Mouse (Mus musculus) limb, embryonic 12.5 days (tissue): Measurements from ENCODE around the gene Slc37a3. TPM values are rescaled to one million over a fixed set of nuclear protein-coding genes. Genes with fewer than 3 reads are reported as not detected.
A peak's percentile ranks its signal among the peaks of the same experiment; 100 is the strongest.
"Not testable (repeated sequence)": the region's sequence is repeated elsewhere in the genome, so short reads cannot be mapped to it uniquely, and the experiment has no call there.

Experiments used
- ATAC-seq: fragments of 200-750 bp; cut with Nextera tagmentation; 2 replicates; pipeline ENCODE4 v1.8.0; 2017; ENCODE audit warnings: low read depth, moderate TSS enrichment; ENCODE audit not compliant: insufficient number of reproducible peaks, insufficient read depth, low FRiP score, low TSS enrichment
- H3K27ac ChIP-seq: fragments of 300-500 bp; sonication (generic); 2 replicates; pipeline ENCODE4 v1.5.1; 2016; ENCODE audit warnings: mild to moderate bottlenecking, moderate library complexity
- H3K27me3 ChIP-seq: fragments of 300-500 bp; sonication (generic); 2 replicates; pipeline ENCODE4 v1.6.1; 2016; ENCODE audit warnings: mild to moderate bottlenecking, moderate library complexity
- H3K36me3 ChIP-seq: fragments of 300-500 bp; sonication (generic); 2 replicates; pipeline ENCODE4 v1.6.1; 2016; ENCODE audit warnings: mild to moderate bottlenecking, moderate library complexity
- H3K4me1 ChIP-seq: fragments of 300-500 bp; sonication (generic); replicated peaks from 2 replicates; pipeline ENCODE4 v1.6.1; 2016
- H3K4me2 ChIP-seq: fragments of 300-500 bp; sonication (generic); 2 replicates; pipeline ENCODE4 v1.6.1; 2016; ENCODE audit warnings: mild to moderate bottlenecking, moderate library complexity
- H3K4me3 ChIP-seq: fragments of 300-500 bp; sonication (generic); replicated peaks from 2 replicates; pipeline ENCODE4 v1.5.1; 2016; ENCODE audit warnings: mild to moderate bottlenecking
- H3K9ac ChIP-seq: fragments of 300-500 bp; sonication (generic); replicated peaks from 2 replicates; pipeline ENCODE4 v1.6.1; 2016; ENCODE audit warnings: mild to moderate bottlenecking, moderate library complexity
- H3K9me3 ChIP-seq: fragments of 300-500 bp; sonication (generic); 2 replicates; pipeline ENCODE4 v1.6.1; 2016; ENCODE audit warnings: mild to moderate bottlenecking, moderate library complexity
- WGBS: fragments of 180-500 bp; shearing (Covaris S2); methylation state at CpG from one replicate; pipeline ENCODE4 v1.1.7; 2016; 5-methylcytosine and 5-hydroxymethylcytosine counted together
- polyA plus RNA-seq: library from polyadenylated mRNA; unstranded; fragments of >200 nt; fragmentation: Nextera tagmentation; extraction: Ambion mirVana; gene quantifications from 2 replicates; pipeline ENCODE4 v1.2.1, GENCODE M21; 2016

Gene Slc37a3
- 55.7 and 60.3 TPM in 2 replicates for polyA plus RNA-seq

GRCm38 (mm10) chr6:39377311-39377827, at the start of gene Slc37a3:
Slc37a3 (minus strand) TSS chr6:39377675.
- peak within 1 kb of the TSS; percentile 26; the same call in 1 of the 2 replicates for H3K27ac ChIP-seq
- WGBS: under 1% methylated on average over 43 of the region's 43 CpGs
- peaks cover 13% of the 10 kb centered on the region for H3K36me3 ChIP-seq
- peak; percentile 91 for ATAC-seq
- H3K27me3 ChIP-seq: peaks cover 11% of the 10 kb centered on the region
- H3K9ac ChIP-seq: peak within 1 kb of the TSS; percentile 70
- H3K4me3 ChIP-seq: peak within 1 kb of the TSS; percentile 60
- H3K9me3 ChIP-seq: no peaks in the 10 kb centered on the region
- H3K4me2 ChIP-seq: peak within 1 kb of the TSS; percentile 63
- H3K4me1 ChIP-seq: peaks cover 29% of the 10 kb centered on the region

DNA sequence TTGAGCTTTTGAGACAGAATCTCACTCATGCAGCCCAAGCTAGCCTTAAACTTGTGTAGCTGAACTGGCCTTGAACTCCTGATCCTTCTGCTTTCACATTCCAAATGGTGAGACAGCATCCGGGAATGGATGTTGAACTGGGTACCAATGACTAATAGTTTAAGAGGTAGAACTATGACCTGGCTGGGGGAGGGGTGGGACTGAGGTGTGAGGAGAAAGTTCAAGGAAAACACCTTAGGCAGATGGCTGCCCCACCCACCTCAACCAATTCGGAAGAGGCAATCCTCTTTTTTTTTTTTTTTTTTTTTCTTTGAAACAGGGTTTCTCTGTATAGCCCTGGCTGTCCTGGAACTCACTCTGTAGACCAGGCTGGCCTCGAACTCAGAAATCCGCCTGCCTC, 49.2 kb upstream of the Slc37a3 start:
- Histone ChIP-seq H3K4me2 (no peak overlapping the region), H3K9me3 (no peaks in the 10 kb centered on the region), H3K9ac (no peak overlapping the region), H3K27ac (no peak overlapping the region), H3K36me3 (no peaks in the 10 kb centered on the region), H3K27me3 (peaks cover 5% of the 10 kb centered on the region; the same call in 1 of the 2 replicates), H3K4me1 (no peaks in the 10 kb centered on the region), H3K4me3 (no peak overlapping the region)
- no peak for ATAC-seq
- 87% methylated on average over 4 of the region's 4 CpGs for WGBS

DNA sequence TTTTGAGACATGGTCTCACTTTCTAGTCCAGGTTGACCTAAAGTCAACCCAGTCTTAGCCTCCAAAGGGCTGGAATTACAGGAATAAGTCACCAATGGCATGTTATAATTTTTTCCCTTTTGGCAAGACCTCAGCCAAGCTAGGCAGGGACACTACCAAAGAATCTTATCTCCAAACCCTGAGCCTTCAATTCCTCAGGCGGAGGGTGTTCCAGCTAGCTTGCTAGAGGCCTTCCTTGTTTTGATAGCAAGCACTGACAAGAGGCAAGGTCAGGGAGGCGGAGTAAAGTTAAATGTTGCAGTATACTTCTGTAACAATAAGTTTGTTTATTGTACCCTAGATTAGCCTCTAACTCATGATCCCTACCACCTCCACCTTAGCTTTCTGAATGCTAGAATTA, 47.7 kb upstream of the Slc37a3 start:
- Histone ChIP-seq H3K9me3 (no peaks in the 10 kb centered on the region), H3K9ac (no peak overlapping the region), H3K36me3 (no peaks in the 10 kb centered on the region), H3K4me2 (no peak overlapping the region), H3K4me1 (no peaks in the 10 kb centered on the region; the same call in 1 of the 2 replicates), H3K4me3 (no peak overlapping the region), H3K27me3 (peaks cover 5% of the 10 kb centered on the region; the same call in 1 of the 2 replicates), H3K27ac (no peak overlapping the region)
- ATAC-seq: no peak
- 88% methylated on average over 2 of the region's 2 CpGs for WGBS

DNA sequence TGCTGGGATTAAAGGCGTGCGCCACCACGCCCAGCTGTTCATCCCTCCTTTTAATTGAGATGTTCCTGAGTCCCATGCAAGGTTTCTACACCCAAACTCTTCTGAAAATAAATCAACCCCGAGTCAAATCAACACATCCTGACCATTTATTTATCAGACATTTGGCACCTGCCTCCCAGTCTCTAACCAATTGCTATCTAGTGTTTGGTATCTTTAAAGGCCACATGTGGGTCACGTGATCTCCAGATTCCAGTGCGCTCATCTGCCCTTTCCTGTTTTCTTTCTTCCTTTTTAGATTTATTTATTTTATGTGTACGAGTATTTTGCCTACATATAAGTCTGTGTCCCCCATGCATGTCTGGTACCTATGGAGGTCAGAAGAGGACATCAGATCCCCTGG, 46.2 kb upstream of the Slc37a3 start:
- 91% methylated on average over 7 of the region's 7 CpGs for WGBS
- H3K9ac ChIP-seq: no peak overlapping the region
- no peak overlapping the region for H3K4me2 ChIP-seq
- no peak overlapping the region for H3K4me3 ChIP-seq
- no peak for ATAC-seq
- H3K27ac ChIP-seq: no peak overlapping the region
- no peaks in the 10 kb centered on the region for H3K36me3 ChIP-seq
- peaks cover 5% of the 10 kb centered on the region for H3K4me1 ChIP-seq
- H3K27me3 ChIP-seq: peaks cover 10% of the 10 kb centered on the region; the same call in 1 of the 2 replicates
- no peaks in the 10 kb centered on the region for H3K9me3 ChIP-seq

DNA sequence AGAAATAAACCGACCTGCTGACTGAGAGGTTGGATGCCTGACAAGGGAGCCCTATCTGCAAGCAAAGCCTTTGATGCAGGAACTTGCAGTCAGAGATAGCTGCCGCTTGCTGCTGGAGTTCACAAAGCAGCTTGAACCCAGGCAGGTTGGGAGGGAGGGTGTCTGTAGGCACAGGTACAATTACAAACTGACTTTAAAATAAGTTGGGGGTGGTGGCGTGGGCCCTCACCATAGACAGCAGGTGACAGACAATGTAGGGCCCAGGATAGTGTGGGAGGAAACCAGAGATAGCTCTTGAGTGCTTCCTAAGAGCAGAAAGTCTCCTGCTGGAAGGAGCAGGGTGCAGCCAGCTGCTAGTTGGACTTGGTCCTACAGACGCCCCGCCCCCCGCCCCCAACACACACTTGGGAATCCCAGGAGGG, 45.7 kb upstream of the Slc37a3 start:
- H3K4me2 ChIP-seq: no peak overlapping the region
- peaks cover 14% of the 10 kb centered on the region for H3K27me3 ChIP-seq
- no peak for ATAC-seq
- H3K4me1 ChIP-seq: peaks cover 5% of the 10 kb centered on the region
- H3K36me3 ChIP-seq: no peaks in the 10 kb centered on the region
- H3K9me3 ChIP-seq: no peaks in the 10 kb centered on the region
- no peak overlapping the region for H3K4me3 ChIP-seq
- no peak overlapping the region for H3K9ac ChIP-seq
- no peak overlapping the region for H3K27ac ChIP-seq
- WGBS: 74% methylated on average over 6 of the region's 6 CpGs

DNA sequence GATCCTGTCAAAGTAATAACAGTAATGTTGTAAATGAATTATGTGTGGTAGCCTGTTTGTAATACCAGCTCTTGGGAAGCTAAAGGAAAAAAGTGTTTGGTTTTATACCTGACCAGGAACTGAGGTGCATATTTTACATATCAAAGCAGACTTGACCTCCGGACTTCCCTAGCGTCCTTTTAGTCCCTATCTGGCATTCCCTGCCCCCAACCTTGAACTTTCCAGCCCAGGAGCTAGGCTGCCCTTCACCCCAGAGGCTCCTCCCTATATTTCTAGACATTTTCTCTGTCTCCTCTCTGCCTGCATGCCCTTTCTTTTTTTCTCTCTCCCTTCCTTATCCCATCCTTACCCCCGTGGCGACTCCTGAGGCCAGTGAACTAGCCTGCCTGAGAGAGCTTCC, 43.4 kb upstream of the Slc37a3 start:
- H3K4me1 ChIP-seq: peaks cover 5% of the 10 kb centered on the region
- no peak for ATAC-seq
- H3K4me2 ChIP-seq: 0 out of 2 replicates have a peak overlapping the region, but pooled peaks have one; percentile 78
- 41% methylated on average over 4 of the region's 4 CpGs for WGBS
- no peaks in the 10 kb centered on the region for H3K9me3 ChIP-seq
- H3K27me3 ChIP-seq: peaks cover 25% of the 10 kb centered on the region
- peak overlapping the region; percentile 93; the same call in 1 of the 2 replicates for H3K4me3 ChIP-seq
- H3K27ac ChIP-seq: no peak overlapping the region
- no peaks in the 10 kb centered on the region for H3K36me3 ChIP-seq
- no peak overlapping the region for H3K9ac ChIP-seq

- Histone ChIP-seq H3K4me3 (peak within 1 kb of the TSS; percentile 93), H3K9me3 (no peaks in the 10 kb centered on the region), H3K9ac (peak within 1 kb of the TSS; percentile 81), H3K27me3 (peaks cover 25% of the 10 kb centered on the region), H3K27ac (peak within 1 kb of the TSS; percentile 78), H3K4me1 (peaks cover 5% of the 10 kb centered on the region), H3K36me3 (no peaks in the 10 kb centered on the region), H3K4me2 (peak within 1 kb of the TSS; percentile 78)
- 2% methylated on average over 60 of the region's 82 CpGs for WGBS
- ATAC-seq: peak; percentile 90
These were observed 42.6 kb upstream of the Slc37a3 start, which contains the start of gene Mkrn1 for GRCm38 (mm10) chr6:39419851-39420721. Mkrn1 (minus strand) TSS chr6:39420462.

- Histone ChIP-seq H3K9me3 (no peaks in the 10 kb centered on the region), H3K4me2 (peak overlapping the region; percentile 78), H3K9ac (peak overlapping the region; percentile 81), H3K4me1 (peaks cover 5% of the 10 kb centered on the region), H3K27me3 (peaks cover 25% of the 10 kb centered on the region), H3K27ac (peak overlapping the region; percentile 78), H3K4me3 (peak overlapping the region; percentile 93), H3K36me3 (no peaks in the 10 kb centered on the region)
- WGBS: under 1% methylated on average over 43 of the region's 43 CpGs
- peak; percentile 62 for ATAC-seq
These were observed 41.9 kb upstream of the Slc37a3 start for GRCm38 (mm10) chr6:39419386-39419850.

DNA sequence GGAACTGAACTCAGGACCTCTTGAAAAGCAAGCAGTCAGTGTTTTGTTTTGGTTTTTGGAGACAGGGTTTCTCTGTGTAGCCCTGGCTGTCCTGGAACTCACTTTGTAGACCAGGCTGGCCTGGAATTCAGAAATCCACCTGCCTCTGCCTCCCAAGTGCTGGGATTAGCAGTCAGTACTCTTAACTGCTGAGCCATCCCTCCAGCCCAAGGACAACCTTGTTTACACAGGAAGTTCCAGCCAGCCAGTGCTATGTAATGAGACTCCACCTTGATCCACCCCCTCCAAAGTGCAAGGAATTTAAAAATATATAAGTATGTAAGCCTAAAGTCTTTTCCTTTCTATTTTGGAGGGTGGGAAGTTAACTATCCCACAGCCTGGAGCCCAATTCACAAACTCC, 39.2 kb upstream of the Slc37a3 start:
- H3K4me1 ChIP-seq, H3K36me3 ChIP-seq, H3K9ac ChIP-seq, H3K4me2 ChIP-seq, H3K27ac ChIP-seq, ATAC-seq, H3K9me3 ChIP-seq, H3K4me3 ChIP-seq: not testable (repeated sequence)
- peaks cover 21% of the 10 kb centered on the region for H3K27me3 ChIP-seq

DNA sequence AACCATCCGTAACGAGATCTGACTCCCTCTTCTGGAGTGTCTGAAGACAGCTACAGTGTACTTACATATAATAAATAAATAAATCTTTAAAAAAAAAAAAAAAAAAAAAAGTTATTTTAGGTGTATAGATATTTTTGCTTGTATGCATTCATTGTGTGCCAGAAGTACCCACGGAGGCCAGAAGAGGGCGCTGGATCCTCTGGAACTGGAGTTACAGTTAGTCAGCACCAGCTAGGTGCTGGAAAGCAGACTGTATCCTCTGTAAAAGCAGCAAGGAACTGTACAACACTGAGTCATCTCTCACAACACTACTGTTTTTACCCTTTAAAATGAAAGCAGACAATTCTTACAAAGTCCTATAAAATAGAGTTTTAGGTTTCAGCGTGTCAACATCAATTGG, 38.3 kb upstream of the Slc37a3 start:
- Histone ChIP-seq H3K4me1 (peaks cover 5% of the 10 kb centered on the region), H3K9ac (no peak overlapping the region), H3K27me3 (peaks cover 21% of the 10 kb centered on the region), H3K9me3 (no peaks in the 10 kb centered on the region), H3K4me2 (no peak overlapping the region), H3K27ac (no peak overlapping the region), H3K4me3 (no peak overlapping the region), H3K36me3 (no peaks in the 10 kb centered on the region)
- no peak for ATAC-seq
- 52% methylated on average over 3 of the region's 5 CpGs for WGBS

- Histone ChIP-seq H3K27ac (no peak overlapping the region), H3K4me1 (peaks cover 4% of the 10 kb centered on the region; the same call in 1 of the 2 replicates), H3K9me3 (no peaks in the 10 kb centered on the region), H3K36me3 (peaks cover 5% of the 10 kb centered on the region; the same call in 1 of the 2 replicates), H3K9ac (no peak overlapping the region), H3K4me3 (no peak overlapping the region), H3K27me3 (peaks cover 20% of the 10 kb centered on the region), H3K4me2 (no peak overlapping the region)
- WGBS: 77% methylated on average over 1 of the region's 1 CpGs
- ATAC-seq: no peak
These were observed 36.6 kb upstream of the Slc37a3 start for GRCm38 (mm10) chr6:39414106-39414505.
